ENCODE assay signal across 7 mouse cellular contexts in genomic region chr5:124341753-124342339, GRCm38 (mm10). TPM values are rescaled to one million over a fixed set of nuclear protein-coding genes. Genes with fewer than 3 reads are reported as not detected.
DNase-seq lines count a peak whose midpoint lies in the region; ATAC-seq and TF ChIP-seq lines count a peak whose summit lies in the region.
"Not testable (repeated sequence)": the region's sequence is repeated elsewhere in the genome, so short reads cannot be mapped to it uniquely, and the experiment has no call there.

No protein-coding gene starts in this region.

- DNase-seq in Patski (ENCODE audit: low read depth, low spot score); embryonic facial prominence, embryonic 11.5 days (ENCODE audit: low spot score); liver, embryonic 11.5 days (ENCODE audit: low spot score): not testable (repeated sequence)
- DNase-seq in gastrocnemius, postnatal 14 days, result peak; percentile 17
- DNase-seq in lung, postnatal 4 days, result peak; percentile 55 to 64
- peak; percentile 33 for DNase-seq in retina, postnatal 1 day

- not testable (repeated sequence) for H3K9ac ChIP-seq in embryonic facial prominence, embryonic 11.5 days (replicated peaks; ENCODE audit: low read length); kidney, embryonic 14.5 days (ENCODE audit: low read depth, low read length); liver, embryonic 11.5 days (ENCODE audit: low read depth, low read length)

- not testable (repeated sequence) for H3K27me3 ChIP-seq in Patski; embryonic facial prominence, embryonic 11.5 days (ENCODE audit: control insufficient read depth, insufficient read depth, low read length); kidney, embryonic 14.5 days (ENCODE audit: control insufficient read depth, insufficient read depth, low read length); liver, embryonic 11.5 days (replicated peaks; ENCODE audit: control insufficient read depth, insufficient read depth, low read length)

- not testable (repeated sequence) for H3K4me1 ChIP-seq in embryonic facial prominence, embryonic 11.5 days (ENCODE audit: control insufficient read depth, insufficient read depth, low read length); kidney, embryonic 14.5 days (ENCODE audit: control insufficient read depth, insufficient read depth, low read length); liver, embryonic 11.5 days (replicated peaks; ENCODE audit: control insufficient read depth, insufficient read depth, low read length)

- H3K9me3 ChIP-seq in embryonic facial prominence, embryonic 11.5 days (replicated peaks; ENCODE audit: control insufficient read depth, low read length); kidney, embryonic 14.5 days (ENCODE audit: control insufficient read depth, low read length); liver, embryonic 11.5 days (ENCODE audit: control insufficient read depth, low read length): not testable (repeated sequence)

- POLR2A ChIA-PET in Patski (lab: Charles Lee), result not testable (repeated sequence)

- H3K27ac ChIP-seq in embryonic facial prominence, embryonic 11.5 days (replicated peaks; ENCODE audit: low read depth, low read length); kidney, embryonic 14.5 days (ENCODE audit: low read depth, low read length); liver, embryonic 11.5 days (ENCODE audit: low read depth, low read length): not testable (repeated sequence)

- intact Hi-C loops in gastrocnemius, postnatal 14 days (cut with DNase I; ENCODE audit: low total_unique reads), result not testable (repeated sequence)

- peak; percentile 76 for ATAC-seq in Patski
- ATAC-seq in embryonic facial prominence, embryonic 11.5 days (replicated peaks; ENCODE audit: insufficient number of reproducible peaks, low FRiP score, low TSS enrichment, low read depth), result 0 out of 2 replicates have a peak, but pooled peaks have one; percentile 10
- ATAC-seq in kidney, embryonic 14.5 days (ENCODE audit: low FRiP score, low TSS enrichment), result 0 out of 2 replicates have a peak, but pooled peaks have one; percentile 50
- 0 out of 2 replicates have a peak, but pooled peaks have one; percentile 41 for ATAC-seq in liver, embryonic 11.5 days (replicated peaks; ENCODE audit: low FRiP score)

- H3K4me3 ChIP-seq in embryonic facial prominence, embryonic 11.5 days (ENCODE audit: low read depth, low read length); kidney, embryonic 14.5 days (ENCODE audit: low read length); liver, embryonic 11.5 days (ENCODE audit: low read depth, low read length): not testable (repeated sequence)

- in situ Hi-C loops in Patski (cut with MboI; ENCODE audit: low pct_unique_long_range_greater_than_20kb), result not testable (repeated sequence)

- 65% methylated on average over 6 of the region's 6 CpGs for WGBS in embryonic facial prominence, embryonic 11.5 days
- 64% methylated on average over 6 of the region's 6 CpGs for WGBS in kidney, embryonic 14.5 days
- 75% methylated on average over 6 of the region's 6 CpGs for WGBS in liver, embryonic 11.5 days

- H3K36me3 ChIP-seq in embryonic facial prominence, embryonic 11.5 days (replicated peaks; ENCODE audit: control insufficient read depth, insufficient read depth, low read depth, low read length), result not testable (repeated sequence)
- H3K36me3 ChIP-seq in kidney, embryonic 14.5 days (ENCODE audit: control insufficient read depth, insufficient read depth, low read length), result peaks cover 22% of the 10 kb centered on the region
- H3K36me3 ChIP-seq in liver, embryonic 11.5 days (ENCODE audit: control insufficient read depth, insufficient read depth, low read length), result peaks cover 19% of the 10 kb centered on the region

- TF ChIP-seq CTCF in Patski (IDR thresholded peaks at IDR 0.05), result not testable (repeated sequence)

- CTCF ChIA-PET in Patski (lab: Charles Lee), result not testable (repeated sequence)

- not testable (repeated sequence) for H3K4me2 ChIP-seq in embryonic facial prominence, embryonic 11.5 days (ENCODE audit: low read depth, low read length); kidney, embryonic 14.5 days (replicated peaks; ENCODE audit: low read depth, low read length); liver, embryonic 11.5 days

RNA-seq across cellular contexts. Expression of gene 2810006K23Rik, which starts 14.0 kb away (rescaled TPM):
- polyA plus RNA-seq in Patski (2021), result 17.0 TPM
- 14.7 and 15.8 TPM in 2 replicates for polyA plus RNA-seq in embryonic facial prominence, embryonic 11.5 days (2014; fragmentation: Nextera tagmentation; extraction: Ambion mirVana)
- total RNA-seq in gastrocnemius, postnatal 14 days (2021), result 1 to 10 TPM; 6.9 to 8.6 TPM
- polyA plus RNA-seq in kidney, embryonic 14.5 days (2014; fragmentation: Nextera tagmentation; extraction: Ambion mirVana), result 12.5 and 13.2 TPM in 2 replicates
- polyA plus RNA-seq in liver, embryonic 11.5 days (2014; fragmentation: Nextera tagmentation; extraction: Ambion mirVana), result 14.6 and 15.5 TPM in 2 replicates

RNA-seq across cellular contexts. Expression of gene Mphosph9, which starts 14.1 kb away (rescaled TPM):
- polyA plus RNA-seq in Patski (2021), result 14.0 TPM
- 14.7 and 17.4 TPM in 2 replicates for polyA plus RNA-seq in embryonic facial prominence, embryonic 11.5 days (2014; fragmentation: Nextera tagmentation; extraction: Ambion mirVana)
- total RNA-seq in gastrocnemius, postnatal 14 days (2021), result 1 to 10 TPM; 2.6 to 2.9 TPM
- polyA plus RNA-seq in kidney, embryonic 14.5 days (2014; fragmentation: Nextera tagmentation; extraction: Ambion mirVana), result 11.8 and 20.8 TPM in 2 replicates
- polyA plus RNA-seq in liver, embryonic 11.5 days (2014; fragmentation: Nextera tagmentation; extraction: Ambion mirVana), result 12.6 and 13.1 TPM in 2 replicates

RNA-seq across cellular contexts. Expression of gene Cdk2ap1, which starts 21.0 kb away (rescaled TPM):
- polyA plus RNA-seq in Patski (2021), result 231 TPM
- polyA plus RNA-seq in embryonic facial prominence, embryonic 11.5 days (2014; fragmentation: Nextera tagmentation; extraction: Ambion mirVana), result 189 and 410 TPM in 2 replicates
- 100 to 1,000 TPM in 1 of 2 experiments, 10 to 100 TPM in 1; 99.5 to 128 TPM for total RNA-seq in gastrocnemius, postnatal 14 days (2021)
- polyA plus RNA-seq in kidney, embryonic 14.5 days (2014; fragmentation: Nextera tagmentation; extraction: Ambion mirVana), result 62.3 and 87.0 TPM in 2 replicates
- 97.9 and 124 TPM in 2 replicates for polyA plus RNA-seq in liver, embryonic 11.5 days (2014; fragmentation: Nextera tagmentation; extraction: Ambion mirVana)

Comparison
In these comparisons a context has a peak if more than half of its experiments do, and no peak if none do; other contexts are left out.
1. ATAC-seq: peak in every context shown above with its lines; median percentile 76 in Patski; 50 in kidney, embryonic 14.5 days; 41 in liver, embryonic 11.5 days; 10 in embryonic facial prominence, embryonic 11.5 days.